Mouse (Mus musculus) thymus, postnatal 0 days (tissue): ENCODE data around the gene Gm3164. TPM values are rescaled to one million over a fixed set of nuclear protein-coding genes. Genes with fewer than 3 reads are reported as not detected.
"Not testable (repeated sequence)": the region's sequence is repeated elsewhere in the genome, so short reads cannot be mapped to it uniquely, and the experiment has no call there.

Source experiments
- DNase-seq: peaks from one replicate; pipeline ENCODE4 v3.0.0-alpha.2; 2015; ENCODE audit warnings: low spot score
- polyA plus RNA-seq: library from polyadenylated mRNA; unstranded; fragments of >200 nt; fragmentation: Nextera tagmentation; extraction: Ambion mirVana; gene quantifications from 2 replicates; pipeline ENCODE4 v1.2.1, GENCODE M21; 2015

Gene Gm3164
- polyA plus RNA-seq = 0.15 TPM in 1 of 2 replicates, not detected in the other

- not testable (repeated sequence) for DNase-seq
These were observed at the start of gene Gm3164 for GRCm38 (mm10) chr14:4414965-4415835. Gene Gm3164 (plus strand): TSS chr14:4415448.

- not testable (repeated sequence) for DNase-seq
These were observed 46.3 kb upstream of the Gm3164 start for GRCm38 (mm10) chr14:4368991-4369390.

- DNase-seq = not testable (repeated sequence)
These were observed 45.6 kb upstream of the Gm3164 start for GRCm38 (mm10) chr14:4369691-4370090.

DNA sequence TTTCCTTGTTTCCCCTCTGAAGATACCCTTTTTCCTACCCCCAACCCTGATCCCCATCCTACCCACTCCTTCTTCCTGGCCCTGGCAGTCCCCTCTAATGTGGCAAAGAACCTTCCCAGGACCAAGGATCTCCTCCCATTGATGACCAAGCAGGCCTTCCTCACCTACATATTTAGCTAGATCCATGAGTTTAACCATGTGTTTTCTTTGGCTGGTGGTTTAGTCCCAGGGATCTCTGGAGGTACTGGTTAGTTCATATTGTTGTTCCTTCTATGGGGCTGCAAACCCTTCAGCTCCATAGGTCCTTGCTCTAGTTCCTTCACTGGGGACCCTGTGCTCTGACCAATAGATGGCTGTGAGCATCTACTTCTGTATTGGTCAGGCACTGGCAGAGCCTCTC is 37.4 kb upstream of the Gm3164 start:
- DNase-seq = not testable (repeated sequence)

DNA sequence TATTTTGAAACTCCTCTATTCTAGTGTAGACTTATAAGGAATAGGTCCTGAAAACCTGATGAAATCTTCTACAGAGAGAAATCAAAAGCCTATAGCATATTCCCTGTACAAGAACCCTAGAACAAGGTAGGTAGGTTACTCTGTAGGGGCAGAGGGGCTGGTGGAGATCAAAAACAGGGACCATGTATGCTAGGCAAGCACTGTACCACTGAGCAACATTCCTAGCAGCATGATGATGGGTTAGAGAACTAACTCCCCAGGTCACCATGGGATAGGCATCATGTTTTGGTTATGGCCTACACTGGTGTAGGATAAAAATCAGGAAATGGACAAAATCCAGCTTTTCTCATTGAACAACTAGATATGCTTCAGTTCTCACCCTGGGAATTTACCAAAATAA is 29.6 kb upstream of the Gm3164 start:
- DNase-seq = not testable (repeated sequence)

GRCm38 (mm10) chr14:4392841-4393530 is 22.3 kb upstream of the Gm3164 start:
- not testable (repeated sequence) for DNase-seq

- not testable (repeated sequence) for DNase-seq
These were observed 18.0 kb upstream of the Gm3164 start, which contains the start of gene Gm3159 for GRCm38 (mm10) chr14:4397226-4397625. Gene Gm3159 (plus strand): TSS chr14:4397526.

GRCm38 (mm10) chr14:4398624-4399023 is 16.6 kb upstream of the Gm3164 start:
- DNase-seq = not testable (repeated sequence)

DNA sequence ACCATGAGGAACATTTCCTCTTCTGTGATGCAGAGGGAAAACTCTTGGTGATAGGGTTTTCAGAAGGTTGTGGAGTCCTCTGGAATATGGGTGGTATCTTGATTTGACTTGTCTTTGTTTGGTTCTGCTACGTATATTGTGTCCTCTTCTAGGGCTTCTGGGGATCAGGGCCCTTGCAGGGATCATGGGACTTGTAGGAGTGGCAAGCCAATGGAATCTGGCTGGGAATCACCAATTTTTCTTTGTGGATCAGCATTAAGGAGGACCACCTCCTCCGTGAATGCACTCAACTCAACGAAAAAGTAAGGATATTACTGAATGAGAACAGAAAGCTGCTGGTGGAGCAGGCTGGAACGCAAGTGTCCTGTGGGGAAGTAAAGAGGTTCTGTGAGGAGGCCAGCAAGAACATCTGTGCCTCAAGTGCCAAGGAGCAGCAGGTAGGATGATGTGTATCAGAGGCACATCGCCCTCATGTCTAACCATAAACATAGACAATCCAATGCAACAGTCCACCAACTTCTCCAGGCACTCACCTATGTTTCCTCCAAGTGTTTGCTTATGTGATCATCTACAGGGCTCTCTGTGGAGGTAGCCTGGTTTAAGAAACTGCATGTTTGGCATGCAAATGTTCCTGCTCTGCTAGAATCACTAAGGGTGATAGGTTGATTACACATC is 15.0 kb upstream of the Gm3164 start:
- DNase-seq = not testable (repeated sequence)

GRCm38 (mm10) chr14:4401245-4401644 is 14.0 kb upstream of the Gm3164 start:
- not testable (repeated sequence) for DNase-seq

DNA sequence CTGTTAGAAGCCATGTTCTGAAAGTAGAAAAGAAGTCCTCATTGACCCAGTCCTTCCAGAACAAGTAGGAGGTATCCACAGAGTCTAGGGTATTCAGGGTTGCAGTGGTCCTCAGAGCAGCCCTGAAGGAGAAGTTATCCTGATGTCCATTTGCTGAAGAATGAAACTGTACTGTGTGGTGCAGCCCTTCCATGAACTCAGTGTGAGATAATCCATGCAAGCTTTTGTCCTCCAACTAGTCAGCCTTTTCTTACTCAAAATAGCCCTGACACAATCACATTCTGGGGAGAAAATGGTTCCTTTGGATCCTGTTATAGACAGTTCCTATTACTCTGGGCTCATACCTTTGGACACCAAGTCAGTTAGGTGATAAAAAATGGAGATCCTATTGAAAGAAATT is 11.4 kb upstream of the Gm3164 start:
- DNase-seq = not testable (repeated sequence)

GRCm38 (mm10) chr14:4409939-4410338 is 5.3 kb upstream of the Gm3164 start:
- not testable (repeated sequence) for DNase-seq

DNA sequence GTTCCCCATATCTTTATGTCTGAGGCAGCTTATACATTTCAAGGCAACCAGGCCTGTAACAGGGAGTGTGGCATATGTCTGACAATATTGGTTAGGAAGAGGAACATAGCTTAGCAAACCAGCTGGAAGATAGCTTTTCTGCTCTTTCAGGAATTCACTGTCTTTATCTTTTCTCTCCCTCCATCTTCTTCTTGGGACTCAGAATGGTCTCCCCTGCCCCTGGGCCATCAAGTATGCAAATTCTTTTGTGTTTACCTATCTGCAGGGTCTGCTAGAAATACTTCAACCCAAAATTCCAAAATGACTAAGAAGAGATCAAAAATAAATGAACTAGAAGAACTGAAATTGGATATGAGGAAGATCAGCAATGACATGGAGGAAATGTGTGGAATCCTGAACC is 15.4 kb downstream of the Gm3164 start, which contains the start of gene Gm3173:
TSS of gene Gm3173 (plus strand) at position 301 of the 400 bp plus-strand sequence.
- DNase-seq = not testable (repeated sequence)

GRCm38 (mm10) chr14:4481445-4481844 is 66.2 kb downstream of the Gm3164 start, which contains the start of gene Gm3182:
Gene Gm3182 (plus strand): TSS chr14:4481745.
- not testable (repeated sequence) for DNase-seq

Other genes starting within 250 kb of the Gm3164 start
- gene Gm2974, start 232.9 kb upstream of the Gm3164 start, polyA plus RNA-seq = 0.22 TPM in 1 of 2 replicates, not detected in the other
- not detected in 2 replicates for gene Gm3138, start 165.8 kb upstream of the Gm3164 start, polyA plus RNA-seq
- gene Gm3149, start 98.2 kb upstream of the Gm3164 start, polyA plus RNA-seq = 0.34 TPM in 1 of 2 replicates, not detected in the other
- not detected in 2 replicates for gene 2610042L04Rik, start 80.7 kb upstream of the Gm3164 start, polyA plus RNA-seq
- gene Gm3159, start 17.9 kb upstream of the Gm3164 start, polyA plus RNA-seq = not detected in 2 replicates
- gene Gm3173, start 15.5 kb downstream of the Gm3164 start, polyA plus RNA-seq = not detected in 2 replicates
- gene Gm3182, start 66.3 kb downstream of the Gm3164 start, polyA plus RNA-seq = not detected in 2 replicates
- not detected in 2 replicates for gene Gm3047, start 140.0 kb downstream of the Gm3164 start, polyA plus RNA-seq
- gene Gm8159, start 216.9 kb downstream of the Gm3164 start, polyA plus RNA-seq = not detected in 2 replicates
- gene Gm3239, start 248.7 kb downstream of the Gm3164 start, polyA plus RNA-seq = not detected in 2 replicates